Mouse (Mus musculus): ENCODE measurements around the gene Vezf1.
"Not testable (repeated sequence)": the region's sequence is repeated elsewhere in the genome, so short reads cannot be mapped to it uniquely, and the experiment has no call there.

Vezf1 gene

DNA sequence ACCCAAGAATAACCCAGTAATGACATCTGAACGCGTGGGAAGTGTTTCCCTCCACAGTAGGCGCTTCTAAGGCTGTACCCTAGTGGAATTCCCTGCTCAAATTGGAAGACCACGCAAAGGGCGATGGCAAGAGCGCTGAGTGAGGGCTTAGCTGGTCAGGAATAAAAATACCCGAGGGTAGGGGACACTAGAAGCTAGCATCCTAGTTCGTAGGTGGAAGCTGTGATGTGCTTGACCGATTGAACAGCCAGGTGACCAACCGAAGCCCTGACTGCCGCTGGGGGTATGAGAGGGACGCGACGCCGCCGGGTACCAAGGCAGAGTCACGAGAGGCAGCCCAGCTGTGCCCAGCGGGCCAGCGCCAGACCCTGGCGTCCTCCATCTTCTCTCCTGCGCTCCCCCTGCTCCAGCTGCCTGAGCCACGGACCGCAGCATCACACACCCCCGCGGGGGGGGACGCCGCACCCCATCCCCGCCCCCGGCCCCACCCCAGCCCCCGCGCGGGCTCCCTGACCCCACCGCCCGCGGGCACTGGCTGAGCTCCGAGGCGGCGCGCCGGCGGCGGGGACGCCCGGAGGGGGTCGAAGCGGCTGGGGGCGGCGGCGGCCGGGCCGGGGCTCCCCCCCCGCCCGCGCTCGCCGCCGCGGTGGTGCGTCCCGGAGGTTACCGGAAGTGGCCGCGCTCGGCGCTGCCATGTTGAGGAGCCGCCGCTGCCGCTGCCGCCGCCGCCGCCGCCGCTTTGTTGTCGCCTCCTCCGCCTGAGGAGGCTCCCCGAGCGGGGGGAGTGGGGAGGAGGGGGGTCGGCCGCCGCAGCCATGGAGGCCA is at the start of gene Vezf1:
Gene Vezf1, plus strand, starts transcription at position 694 of the 825 bp plus-strand sequence.
- DNase-seq (ENCODE audit: low spot score) = peak; percentile 65

GRCm38 (mm10) chr11:88023933-88024332 is 44.1 kb upstream of the Vezf1 start:
- no peak for DNase-seq (ENCODE audit: low spot score)

DNA sequence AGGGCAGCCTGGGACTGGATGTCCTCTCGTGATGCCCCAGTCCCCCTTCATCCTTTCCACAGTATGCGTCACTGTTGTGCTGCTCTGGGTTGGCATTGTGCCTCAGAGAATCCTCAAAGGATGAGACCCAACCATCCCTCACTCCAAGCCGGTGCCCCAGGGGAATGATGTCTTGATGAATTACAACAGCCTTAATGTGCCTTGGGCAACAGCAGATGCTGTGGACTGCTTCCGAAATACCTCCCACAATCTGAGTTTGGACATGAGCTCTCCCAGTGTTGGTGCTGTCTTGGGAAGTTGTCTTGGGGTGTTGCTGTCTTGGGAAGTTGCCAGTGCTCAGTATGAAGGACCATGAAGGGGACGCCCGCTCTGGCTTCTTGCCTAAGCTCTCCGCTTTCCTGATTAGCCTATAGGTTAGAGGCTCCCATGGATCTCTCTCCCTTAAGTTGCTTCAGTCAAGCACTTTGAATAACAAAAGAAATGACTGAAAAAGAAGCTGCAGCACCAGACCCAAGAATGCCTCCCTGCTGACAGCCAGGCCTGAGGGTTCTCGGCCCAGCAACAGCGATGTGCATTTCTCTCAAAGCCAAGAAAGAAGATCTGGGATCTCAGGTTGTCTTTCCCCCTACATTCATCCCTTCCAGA is 40.6 kb upstream of the Vezf1 start:
- no peak for DNase-seq (ENCODE audit: low spot score)

- peak; percentile 40 for DNase-seq (ENCODE audit: low spot score)
Measured at GRCm38 (mm10) chr11:88028193-88028684, 39.8 kb upstream of the Vezf1 start.

DNA sequence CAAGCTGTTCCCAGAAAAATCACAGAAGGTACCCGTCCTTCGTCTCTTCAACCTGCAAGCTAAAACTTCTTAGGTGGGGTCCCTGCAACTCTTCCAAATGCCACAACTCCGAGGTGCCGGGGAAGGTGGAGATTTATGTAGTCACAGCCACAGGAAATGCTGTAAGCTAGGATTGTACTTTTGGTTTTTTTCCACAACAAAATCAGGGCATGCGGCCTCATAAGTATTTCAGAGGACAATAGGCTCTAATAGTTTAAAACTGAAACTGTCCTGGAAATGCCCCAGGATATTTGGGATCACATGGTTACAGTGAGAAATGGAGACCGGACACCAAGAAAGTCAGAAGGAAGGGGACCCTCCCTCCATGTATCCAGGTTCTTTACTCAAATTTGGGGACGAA is 37.9 kb upstream of the Vezf1 start:
- DNase-seq (ENCODE audit: low spot score) = no peak

- DNase-seq (ENCODE audit: low spot score) = no peak
Measured at GRCm38 (mm10) chr11:88030836-88031235, 37.2 kb upstream of the Vezf1 start.

DNA sequence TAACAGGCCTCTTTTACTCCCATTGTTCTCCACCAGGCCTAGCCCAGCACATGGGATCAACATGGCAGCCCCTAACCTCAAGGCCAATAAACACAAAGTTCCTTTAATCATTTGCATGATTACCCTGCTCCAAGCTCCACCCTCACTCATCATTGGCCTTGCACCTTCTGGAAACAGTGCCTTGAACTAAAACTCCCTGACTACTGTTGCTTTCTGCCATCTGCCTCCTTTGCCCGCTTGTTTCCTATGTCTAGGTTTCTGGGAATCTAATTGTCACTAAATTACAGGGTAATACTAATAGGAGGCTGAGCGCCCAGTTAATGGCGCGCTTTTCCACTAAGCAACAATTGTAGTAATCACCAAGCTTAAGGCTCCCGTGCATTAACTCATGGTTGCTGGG is 36.3 kb upstream of the Vezf1 start:
- DNase-seq (ENCODE audit: low spot score) = no peak

DNA sequence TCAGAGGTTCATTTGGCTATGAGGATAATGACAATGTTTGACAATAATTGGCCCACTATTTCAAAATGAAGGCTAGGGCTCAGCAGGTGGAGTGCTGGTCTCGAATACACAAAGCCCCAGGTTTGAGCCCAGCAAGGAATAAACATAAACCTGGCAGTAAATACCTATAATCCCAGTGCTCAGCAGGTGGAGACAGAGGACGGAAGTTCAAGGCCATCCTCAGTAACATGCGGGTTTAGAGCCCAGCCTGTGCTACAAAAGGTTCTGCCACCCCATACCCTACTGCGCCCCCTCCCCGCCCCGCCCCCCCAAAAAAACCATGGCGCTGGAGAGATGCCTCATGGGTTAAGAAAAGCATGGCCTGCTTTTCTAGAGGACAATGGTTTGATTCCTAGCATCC is 32.1 kb upstream of the Vezf1 start:
- no peak for DNase-seq (ENCODE audit: low spot score)

- no peak for DNase-seq (ENCODE audit: low spot score)
Measured at GRCm38 (mm10) chr11:88036761-88037251, 31.3 kb upstream of the Vezf1 start.

- no peak for DNase-seq (ENCODE audit: low spot score)
Measured at GRCm38 (mm10) chr11:88037386-88037785, 30.7 kb upstream of the Vezf1 start.

GRCm38 (mm10) chr11:88039066-88039465 is 29.0 kb upstream of the Vezf1 start:
- no peak for DNase-seq (ENCODE audit: low spot score)

DNA sequence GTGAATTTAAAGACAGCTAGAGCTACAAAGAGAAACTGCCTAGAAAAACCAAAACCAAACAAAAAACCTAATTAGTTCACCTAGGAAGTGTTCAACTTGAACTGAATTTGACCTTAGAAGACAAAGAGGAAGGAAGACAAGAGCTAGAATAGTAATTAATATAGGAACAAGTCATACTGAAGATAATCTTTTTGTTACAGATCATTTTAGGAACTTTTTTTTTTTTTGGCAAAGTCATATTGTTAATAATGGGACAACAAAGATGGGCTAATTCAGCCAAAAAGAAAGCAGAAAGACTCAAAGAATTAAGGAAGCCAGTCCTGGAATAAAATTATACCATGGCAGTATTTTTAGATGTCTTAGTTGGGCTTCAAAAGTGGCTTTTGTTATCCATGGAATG is 23.8 kb upstream of the Vezf1 start:
- no peak for DNase-seq (ENCODE audit: low spot score)

DNA sequence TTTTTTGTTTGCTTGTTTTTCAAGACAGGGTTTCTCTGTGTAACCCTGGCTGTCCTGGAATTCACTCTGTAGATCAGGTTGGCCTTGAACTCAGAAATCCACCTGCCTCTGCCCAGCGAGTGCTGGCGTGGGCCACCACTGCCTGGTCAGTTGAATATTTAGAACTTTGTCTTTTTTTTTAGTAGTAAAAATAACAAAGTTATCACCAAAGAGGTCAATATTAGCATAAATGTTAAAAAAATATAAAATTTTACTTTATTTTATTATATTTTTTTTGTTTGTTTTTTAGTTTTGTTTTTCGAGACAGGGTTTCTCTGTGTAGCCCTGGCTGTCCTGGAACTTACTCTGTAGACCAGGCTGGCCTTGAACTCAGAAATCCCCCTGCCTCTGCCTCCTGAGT is 22.9 kb upstream of the Vezf1 start:
- not testable (repeated sequence) for DNase-seq (ENCODE audit: low spot score)

DNA sequence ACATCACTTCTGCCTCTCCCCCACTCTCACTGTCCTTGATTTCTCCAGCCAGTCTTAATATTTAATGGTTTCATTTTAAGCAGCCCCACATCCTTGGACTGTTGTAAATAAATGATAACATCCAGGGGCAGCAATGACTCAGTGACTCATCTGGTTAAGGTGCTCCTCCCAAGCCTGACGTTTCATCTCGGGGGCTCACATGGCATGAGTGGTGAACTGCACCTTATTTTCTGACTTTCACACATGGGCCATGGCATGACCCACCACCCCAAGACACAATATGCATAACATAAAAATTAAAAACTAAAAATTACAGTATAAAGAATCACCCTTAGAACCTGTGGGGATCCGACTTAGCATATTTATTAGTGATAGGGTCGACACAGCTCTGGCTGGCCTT is 22.2 kb upstream of the Vezf1 start:
- no peak for DNase-seq (ENCODE audit: low spot score)

- DNase-seq (ENCODE audit: low spot score) = no peak
Measured at GRCm38 (mm10) chr11:88046323-88046937, 21.6 kb upstream of the Vezf1 start.

- DNase-seq (ENCODE audit: low spot score) = peak; percentile 97
Measured at GRCm38 (mm10) chr11:88046944-88047794, 20.9 kb upstream of the Vezf1 start, which contains the start of gene Srsf1. Gene Srsf1, plus strand, starts transcription at chr11:88047373.

GRCm38 (mm10) chr11:88047871-88048531 is 20.1 kb upstream of the Vezf1 start:
- DNase-seq (ENCODE audit: low spot score) = peak; percentile 70

- no peak for DNase-seq (ENCODE audit: low spot score)
Measured at GRCm38 (mm10) chr11:88048961-88049670, 19.0 kb upstream of the Vezf1 start.

DNA sequence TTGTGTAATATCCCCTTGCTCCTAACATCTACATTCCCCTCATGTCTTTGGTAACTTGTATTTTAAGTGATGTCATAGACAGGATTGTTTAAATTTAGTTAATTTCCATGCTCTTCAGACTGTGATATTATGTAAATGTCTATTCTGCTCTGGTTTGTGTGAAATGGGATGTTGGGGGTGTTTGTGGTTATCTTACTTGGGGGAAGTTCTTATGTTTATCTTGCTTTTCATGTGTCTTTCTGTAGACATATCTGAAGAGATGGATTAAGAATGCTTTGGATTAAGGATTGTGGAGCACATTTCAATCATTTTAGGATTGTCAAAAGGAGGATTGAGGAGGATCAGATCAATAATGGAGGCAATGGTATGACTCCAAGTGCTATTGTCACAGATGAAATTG is 18.3 kb upstream of the Vezf1 start:
- no peak for DNase-seq (ENCODE audit: low spot score)

DNA sequence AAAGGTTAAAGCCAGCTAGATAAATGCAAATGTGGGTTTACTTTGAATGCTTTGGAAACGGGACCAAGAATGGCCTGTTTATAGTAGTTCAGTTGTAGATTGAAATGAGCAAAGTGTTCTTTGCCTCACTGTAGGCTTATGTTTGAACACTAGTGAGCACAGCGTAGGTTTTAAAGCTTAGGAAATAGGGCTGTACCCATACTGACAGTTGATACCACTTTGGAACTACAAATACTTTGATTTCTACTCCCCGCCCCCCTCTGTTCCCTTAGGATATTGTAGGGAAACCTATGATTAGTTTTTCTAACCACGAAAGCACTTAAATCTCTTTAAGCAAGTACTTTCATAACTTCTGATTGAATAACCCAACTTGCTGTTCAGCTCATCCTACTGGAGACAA is 15.4 kb upstream of the Vezf1 start:
- no peak for DNase-seq (ENCODE audit: low spot score)

GRCm38 (mm10) chr11:88053821-88054220 is 14.3 kb upstream of the Vezf1 start:
- no peak for DNase-seq (ENCODE audit: low spot score)

All from layer of hippocampus, adult 11-12 months (tissue).